Mouse (Mus musculus) embryonic facial prominence, embryonic 11.5 days (tissue): ENCODE results near the gene Farp1. TPM values are rescaled to one million over a fixed set of nuclear protein-coding genes. Genes with fewer than 3 reads are reported as not detected.
A peak's percentile ranks its signal among the peaks of the same experiment; 100 is the strongest.

Experiments
- ATAC-seq: fragments of 200-750 bp; cut with Nextera tagmentation; replicated peaks from 2 replicates; pipeline ENCODE4 v1.8.0; 2017; ENCODE audit warnings: low read depth; ENCODE audit not compliant: insufficient number of reproducible peaks, low FRiP score, low TSS enrichment
- DNase-seq: peaks from one replicate; pipeline ENCODE4 v3.0.0-alpha.2; 2015; ENCODE audit warnings: low spot score
- H3K27ac ChIP-seq: fragments of 300-500 bp; sonication (generic); replicated peaks from 2 replicates; pipeline ENCODE4 v1.5.1; 2014; ENCODE audit warnings: mild to moderate bottlenecking, low read depth, low read length, control low read depth
- H3K27me3 ChIP-seq: fragments of 300-500 bp; sonication (generic); 2 replicates; pipeline ENCODE4 v1.6.1; 2014; ENCODE audit warnings: mild to moderate bottlenecking, low read length, moderate library complexity, mixed read lengths; ENCODE audit not compliant: control insufficient read depth, insufficient read depth
- H3K36me3 ChIP-seq: fragments of 300-500 bp; sonication (generic); replicated peaks from 2 replicates; pipeline ENCODE4 v1.6.1; 2014; ENCODE audit warnings: low read depth, mild to moderate bottlenecking, low read length, moderate library complexity, mixed read lengths; ENCODE audit not compliant: control insufficient read depth, insufficient read depth
- H3K4me1 ChIP-seq: fragments of 300-500 bp; sonication (generic); 2 replicates; pipeline ENCODE4 v1.6.1; 2014; ENCODE audit warnings: low read length, mixed read lengths; ENCODE audit not compliant: control insufficient read depth, insufficient read depth
- H3K4me2 ChIP-seq: fragments of 300-500 bp; sonication (generic); 2 replicates; pipeline ENCODE4 v1.6.1; 2014; ENCODE audit warnings: low read depth, mild to moderate bottlenecking, control low read depth, low read length, moderate library complexity
- H3K4me3 ChIP-seq: fragments of 300-500 bp; sonication (generic); 2 replicates; pipeline ENCODE4 v1.5.1; 2014; ENCODE audit warnings: low read depth, low read length, control low read depth
- H3K9ac ChIP-seq: fragments of 300-500 bp; sonication (generic); replicated peaks from 2 replicates; pipeline ENCODE4 v1.6.1; 2014; ENCODE audit warnings: mild to moderate bottlenecking, control low read depth, low read length
- H3K9me3 ChIP-seq: fragments of 300-500 bp; sonication (generic); replicated peaks from 2 replicates; pipeline ENCODE4 v1.6.1; 2016; ENCODE audit warnings: mild to moderate bottlenecking, low read length, inconsistent platforms, mixed read lengths; ENCODE audit not compliant: control insufficient read depth
- WGBS: fragments of 180-500 bp; shearing (Covaris S2); extraction: QIAGEN DNeasy Blood & Tissue Kit; methylation state at CpG from one replicate; pipeline ENCODE4 v1.1.7; 2014; 5-methylcytosine and 5-hydroxymethylcytosine counted together
- polyA plus RNA-seq: library from polyadenylated mRNA; unstranded; fragments of >200 nt; fragmentation: Nextera tagmentation; extraction: Ambion mirVana; gene quantifications from 2 replicates; pipeline ENCODE4 v1.2.1, GENCODE M21; 2014

Gene Farp1
- polyA plus RNA-seq, 1 experiment from 2014 or later = 42.8 TPM

DNA sequence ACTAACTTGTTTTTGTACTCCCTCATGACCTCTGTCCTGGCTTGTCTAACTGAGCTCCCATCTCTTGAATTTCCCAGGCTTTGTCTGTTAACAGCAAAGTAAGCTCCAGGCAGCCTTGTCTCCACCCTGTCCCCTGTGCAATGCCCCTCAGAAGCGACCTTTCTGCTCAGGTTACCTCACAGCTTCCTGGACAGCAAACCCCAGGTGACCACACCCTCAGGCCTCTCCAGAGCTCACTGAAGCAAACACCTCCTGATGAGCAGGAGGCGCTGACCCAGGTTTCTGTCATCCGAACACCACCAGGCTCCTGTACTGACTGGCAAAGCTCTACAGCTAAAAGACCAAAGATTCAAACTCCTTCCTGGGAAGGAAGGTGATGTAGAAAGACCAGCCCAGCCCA is 274.9 kb downstream of the Farp1 start:
- Histone ChIP-seq H3K4me2 (no peak overlapping the region), H3K4me1 (no peaks in the 10 kb centered on the region; the same call in 1 of the 2 replicates), H3K27me3 (no peaks in the 10 kb centered on the region), H3K4me3 (no peak overlapping the region), H3K9ac (no peak overlapping the region), H3K9me3 (no peaks in the 10 kb centered on the region), H3K27ac (no peak overlapping the region), H3K36me3 (no peaks in the 10 kb centered on the region)
- 65% methylated on average over 3 of the region's 3 CpGs for WGBS
- DNase-seq = no peak
- ATAC-seq = no peak

DNA sequence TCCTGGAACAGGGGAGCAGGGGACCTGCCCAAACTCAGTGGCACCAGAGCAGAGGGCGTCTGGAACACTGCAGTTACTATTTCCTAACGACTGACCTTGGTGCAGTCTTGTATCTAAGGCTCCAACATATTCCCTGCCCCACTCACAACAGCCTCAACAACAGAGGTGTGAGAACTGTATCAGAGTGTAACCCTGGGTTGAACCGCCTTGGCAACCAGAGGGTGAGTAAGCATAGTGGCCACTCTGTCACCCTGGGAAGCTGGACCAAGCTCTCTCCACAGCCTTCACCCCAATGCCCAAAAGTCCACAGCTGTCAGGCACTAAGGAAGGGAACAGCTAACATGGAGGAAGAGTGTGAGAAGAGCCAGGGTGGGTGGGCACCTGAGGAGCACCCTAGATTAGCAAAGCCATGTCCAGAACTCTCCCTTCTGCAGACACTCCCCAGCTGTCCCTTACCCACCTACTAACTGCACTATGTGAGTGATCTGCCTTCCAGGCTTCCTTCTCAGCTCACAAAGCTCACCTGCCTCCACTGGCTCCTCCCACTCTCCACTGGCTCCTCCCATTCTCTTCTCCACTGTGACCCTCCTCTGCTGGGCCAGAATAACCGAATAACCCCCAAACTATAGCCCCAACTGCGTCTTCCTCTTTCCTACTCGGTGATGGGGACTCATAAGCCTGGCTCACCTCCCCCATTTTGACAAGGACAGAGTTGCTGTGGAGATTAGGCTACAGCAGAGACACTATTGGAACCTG is 275.5 kb downstream of the Farp1 start:
- no peak for DNase-seq
- H3K4me2 ChIP-seq = no peak overlapping the region
- ATAC-seq = no peak; the same call in 1 of the 2 replicates
- no peaks in the 10 kb centered on the region for H3K36me3 ChIP-seq
- H3K9ac ChIP-seq = no peak overlapping the region
- no peaks in the 10 kb centered on the region for H3K9me3 ChIP-seq
- H3K27ac ChIP-seq = no peak overlapping the region
- no peaks in the 10 kb centered on the region; the same call in 1 of the 2 replicates for H3K4me1 ChIP-seq
- WGBS = 87% methylated on average over 6 of the region's 6 CpGs
- no peak overlapping the region for H3K4me3 ChIP-seq
- H3K27me3 ChIP-seq = no peaks in the 10 kb centered on the region

GRCm38 (mm10) chr14:121311083-121311482 is 276.1 kb downstream of the Farp1 start:
- Histone ChIP-seq H3K27ac (no peak overlapping the region), H3K4me2 (no peak overlapping the region), H3K27me3 (no peaks in the 10 kb centered on the region), H3K4me3 (no peak overlapping the region), H3K9ac (no peak overlapping the region), H3K9me3 (no peaks in the 10 kb centered on the region), H3K36me3 (no peaks in the 10 kb centered on the region), H3K4me1 (no peaks in the 10 kb centered on the region; the same call in 1 of the 2 replicates)
- WGBS = 79% methylated on average over 2 of the region's 2 CpGs
- no peak for ATAC-seq
- DNase-seq = no peak

DNA sequence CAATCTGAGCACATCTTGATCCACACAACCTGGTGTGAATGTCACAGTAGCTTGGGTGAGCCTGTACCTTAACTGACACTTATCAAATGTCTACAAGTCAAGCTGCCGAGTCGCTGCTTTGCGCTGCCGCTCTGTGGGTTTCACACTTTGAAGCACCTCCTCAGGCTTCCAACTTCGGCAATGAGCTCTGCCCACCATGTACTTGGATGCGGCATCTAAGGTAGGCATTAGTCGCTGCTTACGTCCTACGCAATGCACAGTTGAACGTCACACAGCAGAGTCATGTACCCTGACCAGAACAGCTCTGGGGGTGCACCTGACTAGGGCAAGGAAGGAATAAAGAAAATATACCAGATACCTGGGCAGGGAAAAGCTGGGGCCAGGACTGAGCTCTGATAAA is 278.3 kb downstream of the Farp1 start:
- no peaks in the 10 kb centered on the region; the same call in 1 of the 2 replicates for H3K4me1 ChIP-seq
- no peak overlapping the region for H3K4me2 ChIP-seq
- no peaks in the 10 kb centered on the region for H3K27me3 ChIP-seq
- no peak for DNase-seq
- 93% methylated on average over 10 of the region's 10 CpGs for WGBS
- H3K4me3 ChIP-seq = no peak overlapping the region
- no peaks in the 10 kb centered on the region for H3K36me3 ChIP-seq
- H3K9me3 ChIP-seq = no peaks in the 10 kb centered on the region
- no peak overlapping the region for H3K27ac ChIP-seq
- H3K9ac ChIP-seq = no peak overlapping the region
- ATAC-seq = no peak

GRCm38 (mm10) chr14:121314934-121315333 is 279.9 kb downstream of the Farp1 start:
- Histone ChIP-seq H3K4me2 (no peak overlapping the region), H3K9ac (no peak overlapping the region), H3K4me1 (no peaks in the 10 kb centered on the region; the same call in 1 of the 2 replicates), H3K36me3 (no peaks in the 10 kb centered on the region), H3K27me3 (no peaks in the 10 kb centered on the region), H3K27ac (no peak overlapping the region), H3K4me3 (no peak overlapping the region), H3K9me3 (no peaks in the 10 kb centered on the region)
- DNase-seq (no peak), ATAC-seq (no peak)
- 79% methylated on average over 3 of the region's 3 CpGs for WGBS

DNA sequence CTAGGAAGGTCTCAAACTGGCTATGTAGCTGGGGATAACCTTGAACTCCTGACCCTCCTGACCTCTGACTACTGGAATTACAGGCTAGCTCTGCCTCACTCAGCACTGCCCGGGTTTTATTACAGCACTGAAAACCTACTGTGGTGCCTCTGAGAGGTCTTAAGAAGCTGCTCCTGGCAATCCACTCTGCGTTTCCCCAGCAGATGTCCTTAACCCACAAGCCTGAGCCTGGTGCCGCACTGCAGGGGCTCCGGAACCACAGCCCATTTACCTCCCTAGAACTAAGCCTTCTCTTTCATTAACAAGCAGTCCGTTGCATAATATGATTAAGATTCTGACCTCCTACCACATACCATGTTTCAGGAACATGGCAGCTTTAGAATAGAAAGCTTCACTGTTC is 281.1 kb downstream of the Farp1 start:
- no peaks in the 10 kb centered on the region for H3K36me3 ChIP-seq
- H3K4me2 ChIP-seq = no peak overlapping the region
- H3K4me1 ChIP-seq = no peaks in the 10 kb centered on the region; the same call in 1 of the 2 replicates
- H3K9ac ChIP-seq = no peak overlapping the region
- H3K4me3 ChIP-seq = no peak overlapping the region
- ATAC-seq (no peak), DNase-seq (peak; percentile 26)
- no peaks in the 10 kb centered on the region for H3K9me3 ChIP-seq
- no peaks in the 10 kb centered on the region for H3K27me3 ChIP-seq
- H3K27ac ChIP-seq = no peak overlapping the region
- WGBS = 63% methylated on average over 5 of the region's 5 CpGs

GRCm38 (mm10) chr14:121316631-121317311 is 281.8 kb downstream of the Farp1 start:
- DNase-seq (no peak), ATAC-seq (0 out of 2 replicates have a peak, but pooled peaks have one; percentile 36)
- H3K9ac ChIP-seq = no peak overlapping the region
- no peaks in the 10 kb centered on the region for H3K9me3 ChIP-seq
- no peaks in the 10 kb centered on the region for H3K27me3 ChIP-seq
- H3K4me3 ChIP-seq = no peak overlapping the region
- no peak overlapping the region for H3K4me2 ChIP-seq
- no peak overlapping the region for H3K27ac ChIP-seq
- 69% methylated on average over 13 of the region's 13 CpGs for WGBS
- no peaks in the 10 kb centered on the region for H3K36me3 ChIP-seq
- H3K4me1 ChIP-seq = no peaks in the 10 kb centered on the region; the same call in 1 of the 2 replicates

DNA sequence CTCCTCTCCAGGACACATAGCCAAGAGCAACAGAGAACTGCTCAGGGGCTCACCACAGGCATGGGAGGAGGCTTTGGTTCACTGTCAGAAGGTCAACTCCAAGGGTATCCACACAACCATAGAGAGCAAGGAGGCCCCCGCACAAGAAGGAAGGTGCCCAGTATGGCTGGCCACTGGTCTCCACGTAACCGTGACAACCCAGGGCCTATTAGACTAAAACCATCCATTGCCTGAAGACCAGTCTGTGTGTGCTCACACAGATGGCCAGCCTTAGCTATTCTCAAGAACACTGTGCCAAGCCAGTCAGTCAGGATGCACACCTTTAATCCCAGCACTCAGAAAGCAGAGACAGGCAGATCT is 282.3 kb downstream of the Farp1 start:
- H3K36me3 ChIP-seq = no peaks in the 10 kb centered on the region
- no peaks in the 10 kb centered on the region; the same call in 1 of the 2 replicates for H3K4me1 ChIP-seq
- H3K4me3 ChIP-seq = no peak overlapping the region
- no peak overlapping the region for H3K4me2 ChIP-seq
- no peak overlapping the region for H3K9ac ChIP-seq
- no peaks in the 10 kb centered on the region for H3K9me3 ChIP-seq
- DNase-seq = no peak
- WGBS = 81% methylated on average over 3 of the region's 3 CpGs
- H3K27me3 ChIP-seq = no peaks in the 10 kb centered on the region
- H3K27ac ChIP-seq = no peak overlapping the region
- ATAC-seq = 0 out of 2 replicates have a peak, but pooled peaks have one; percentile 17
